Mouse (Mus musculus) embryonic facial prominence, embryonic 14.5 days (tissue): ENCODE data around the gene Arhgef3. TPM values are rescaled to one million over a fixed set of nuclear protein-coding genes. Genes with fewer than 3 reads are reported as not detected.

Source experiments
- ATAC-seq: fragments of 200-750 bp; cut with Nextera tagmentation; 2 replicates; pipeline ENCODE4 v1.8.0; 2017; ENCODE audit warnings: low read depth, moderate number of reproducible peaks, moderate TSS enrichment
- DNase-seq: peaks from one replicate; pipeline ENCODE4 v3.0.0-alpha.2; 2015; ENCODE audit warnings: low spot score
- H3K27ac ChIP-seq: fragments of 300-500 bp; sonication (generic); replicated peaks from 2 replicates; pipeline ENCODE4 v1.5.1; 2014; ENCODE audit warnings: low read depth, mild to moderate bottlenecking, low read length, moderate library complexity
- H3K27me3 ChIP-seq: fragments of 300-500 bp; sonication (generic); replicated peaks from 2 replicates; pipeline ENCODE4 v1.6.1; 2014; ENCODE audit warnings: low read length; ENCODE audit not compliant: control insufficient read depth, insufficient read depth
- H3K36me3 ChIP-seq: fragments of 300-500 bp; sonication (generic); 2 replicates; pipeline ENCODE4 v1.6.1; 2014; ENCODE audit warnings: low read length, mixed read lengths; ENCODE audit not compliant: control insufficient read depth, insufficient read depth
- H3K4me1 ChIP-seq: fragments of 300-500 bp; sonication (generic); 2 replicates; pipeline ENCODE4 v1.6.1; 2014; ENCODE audit warnings: antibody characterized with exemption, low read length; ENCODE audit not compliant: control insufficient read depth, insufficient read depth
- H3K4me2 ChIP-seq: fragments of 300-500 bp; sonication (generic); 2 replicates; pipeline ENCODE4 v1.6.1; 2014; ENCODE audit warnings: low read depth, mild to moderate bottlenecking, low read length, moderate library complexity, mixed read lengths
- H3K4me3 ChIP-seq: fragments of 300-500 bp; sonication (generic); 2 replicates; pipeline ENCODE4 v1.5.1; 2014; ENCODE audit warnings: low read depth, mild to moderate bottlenecking, low read length
- H3K9ac ChIP-seq: fragments of 300-500 bp; sonication (generic); 2 replicates; pipeline ENCODE4 v1.6.1; 2014; ENCODE audit warnings: low read depth, mild to moderate bottlenecking, low read length, moderate library complexity, mixed read lengths
- H3K9me3 ChIP-seq: fragments of 300-500 bp; sonication (generic); 2 replicates; pipeline ENCODE4 v1.6.1; 2016; ENCODE audit warnings: low read length; ENCODE audit not compliant: control insufficient read depth
- WGBS: fragments of 180-500 bp; shearing (Covaris S2); extraction: QIAGEN DNeasy Blood & Tissue Kit; methylation state at CpG from one replicate; pipeline ENCODE4 v1.1.7; 2014; 5-methylcytosine and 5-hydroxymethylcytosine counted together
- polyA plus RNA-seq: library from polyadenylated mRNA; unstranded; fragments of >200 nt; fragmentation: Nextera tagmentation; extraction: Ambion mirVana; gene quantifications from 2 replicates; pipeline ENCODE4 v1.2.1, GENCODE M21; 2014

Arhgef3 gene
- polyA plus RNA-seq, 1 experiment from 2014 or later = 15.3 TPM

- Histone ChIP-seq H3K9me3 (no peaks in the 10 kb centered on the region), H3K9ac (no peak overlapping the region), H3K4me2 (peak overlapping the region; percentile 11; the same call in 1 of the 2 replicates), H3K4me3 (no peak overlapping the region), H3K36me3 (no peaks in the 10 kb centered on the region), H3K4me1 (peaks cover 13% of the 10 kb centered on the region; the same call in 1 of the 2 replicates), H3K27ac (no peak overlapping the region), H3K27me3 (no peaks in the 10 kb centered on the region)
- ATAC-seq (0 out of 2 replicates have a peak, but pooled peaks have one; percentile 30), DNase-seq (peak; percentile 23)
- 43% methylated on average over 8 of the region's 8 CpGs for whole genome bisulfite sequencing
Observed at GRCm38 (mm10) chr14:27123543-27123942, 8.8 kb downstream of the Arhgef3 start.

DNA sequence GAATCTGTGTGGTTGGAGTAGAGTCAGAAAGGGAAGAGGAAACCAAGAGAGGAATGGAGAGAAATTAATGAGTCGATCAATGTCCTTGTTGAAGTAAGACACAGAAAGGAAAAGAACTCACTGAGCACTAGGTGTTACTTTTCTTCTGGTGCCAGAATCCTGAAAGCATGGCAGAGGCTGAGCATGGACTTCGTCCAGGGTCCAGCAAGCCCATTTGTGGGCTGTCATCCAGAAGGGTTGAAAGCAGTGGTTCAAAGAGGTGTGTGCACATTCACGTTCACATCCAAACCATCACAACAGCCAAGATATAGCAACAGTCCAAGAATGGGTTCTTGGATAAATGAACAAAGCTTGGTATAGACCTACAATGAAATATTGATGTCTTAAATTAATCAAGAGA is 15.3 kb downstream of the Arhgef3 start:
- Histone ChIP-seq H3K4me1 (no peaks in the 10 kb centered on the region), H3K9me3 (no peaks in the 10 kb centered on the region), H3K36me3 (no peaks in the 10 kb centered on the region), H3K4me3 (no peak overlapping the region), H3K27ac (no peak overlapping the region), H3K27me3 (no peaks in the 10 kb centered on the region), H3K9ac (no peak overlapping the region), H3K4me2 (no peak overlapping the region)
- 91% methylated on average over 3 of the region's 3 CpGs for WGBS
- ATAC-seq = no peak
- DNase-seq = no peak

GRCm38 (mm10) chr14:27130676-27131075 is 16.0 kb downstream of the Arhgef3 start:
- H3K9me3 ChIP-seq = no peaks in the 10 kb centered on the region
- no peak for ATAC-seq
- H3K36me3 ChIP-seq = no peaks in the 10 kb centered on the region
- no peaks in the 10 kb centered on the region for H3K4me1 ChIP-seq
- H3K9ac ChIP-seq = no peak overlapping the region
- H3K27ac ChIP-seq = no peak overlapping the region
- no peak overlapping the region for H3K4me2 ChIP-seq
- DNase-seq = no peak
- WGBS = 59% methylated on average over 1 of the region's 1 CpGs
- H3K27me3 ChIP-seq = no peaks in the 10 kb centered on the region
- no peak overlapping the region for H3K4me3 ChIP-seq

DNA sequence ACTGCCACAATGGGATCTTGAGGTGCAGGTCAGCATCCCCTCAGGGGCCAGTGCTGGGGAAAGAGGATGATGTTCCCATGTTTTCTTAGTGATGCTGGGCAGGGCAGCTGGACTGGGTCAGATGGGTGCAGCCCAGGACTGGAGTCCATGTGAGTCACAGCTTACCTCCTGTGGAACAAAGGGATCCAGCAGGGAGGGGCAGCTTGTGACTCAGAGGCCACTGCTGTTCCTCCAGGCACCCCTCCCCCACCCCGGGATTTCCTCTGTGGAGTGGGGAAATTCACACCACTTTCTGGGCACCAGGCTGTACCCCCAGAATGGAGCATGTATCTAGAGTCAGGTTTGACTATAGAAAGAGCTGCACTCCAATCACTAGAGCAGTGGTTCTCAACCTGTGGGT is 16.8 kb downstream of the Arhgef3 start:
- H3K4me1 ChIP-seq = no peaks in the 10 kb centered on the region
- H3K27me3 ChIP-seq = no peaks in the 10 kb centered on the region
- no peaks in the 10 kb centered on the region for H3K9me3 ChIP-seq
- no peak overlapping the region for H3K4me3 ChIP-seq
- H3K4me2 ChIP-seq = no peak overlapping the region
- WGBS = 86% methylated on average over 1 of the region's 1 CpGs
- H3K27ac ChIP-seq = no peak overlapping the region
- H3K9ac ChIP-seq = no peak overlapping the region
- no peaks in the 10 kb centered on the region for H3K36me3 ChIP-seq
- DNase-seq = no peak
- ATAC-seq = no peak

- H3K36me3 ChIP-seq = no peaks in the 10 kb centered on the region
- ATAC-seq = no peak
- 0 out of 2 replicates have a peak, but pooled peaks cover 4% of the 10 kb centered on the region for H3K4me1 ChIP-seq
- 86% methylated on average over 9 of the region's 9 CpGs for WGBS
- H3K4me3 ChIP-seq = no peak overlapping the region
- no peak overlapping the region for H3K4me2 ChIP-seq
- H3K27me3 ChIP-seq = no peaks in the 10 kb centered on the region
- no peak overlapping the region for H3K9ac ChIP-seq
- H3K27ac ChIP-seq = no peak overlapping the region
- H3K9me3 ChIP-seq = no peaks in the 10 kb centered on the region
- DNase-seq = no peak
Observed at GRCm38 (mm10) chr14:27138891-27139290, 24.2 kb downstream of the Arhgef3 start.

GRCm38 (mm10) chr14:27139968-27140367 is 25.3 kb downstream of the Arhgef3 start:
- Histone ChIP-seq H3K27me3 (no peaks in the 10 kb centered on the region), H3K4me1 (peaks cover 10% of the 10 kb centered on the region), H3K27ac (no peak overlapping the region), H3K9me3 (no peaks in the 10 kb centered on the region), H3K4me2 (no peak overlapping the region), H3K36me3 (no peaks in the 10 kb centered on the region), H3K9ac (no peak overlapping the region), H3K4me3 (no peak overlapping the region)
- DNase-seq = no peak
- 86% methylated on average over 3 of the region's 3 CpGs for WGBS
- ATAC-seq = no peak

DNA sequence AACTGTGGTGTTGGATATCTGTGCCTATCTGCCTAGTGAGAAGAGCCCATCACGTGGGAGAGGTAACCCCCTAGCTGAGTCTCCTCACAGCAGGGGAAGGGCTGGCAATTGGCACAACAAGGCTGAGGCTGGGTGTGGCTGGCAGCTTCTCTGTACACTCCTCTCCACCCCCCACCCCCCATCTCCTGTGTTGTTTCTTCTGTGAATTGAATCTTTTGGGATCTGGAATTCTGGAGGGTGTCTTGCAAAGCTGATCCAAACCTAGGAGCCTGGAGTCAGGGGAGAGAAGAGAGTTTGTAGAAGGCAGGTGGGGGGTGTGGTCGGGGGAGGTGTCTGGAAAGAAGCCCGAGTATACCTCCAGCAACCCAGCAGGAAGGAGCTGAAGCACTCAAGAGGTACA is 26.8 kb downstream of the Arhgef3 start:
- H3K4me1 ChIP-seq = peaks cover 20% of the 10 kb centered on the region
- H3K4me2 ChIP-seq = no peak overlapping the region
- no peaks in the 10 kb centered on the region for H3K36me3 ChIP-seq
- no peak overlapping the region for H3K4me3 ChIP-seq
- no peak overlapping the region for H3K27ac ChIP-seq
- no peak overlapping the region for H3K9ac ChIP-seq
- DNase-seq (peak; percentile 35), ATAC-seq (no peak)
- no peaks in the 10 kb centered on the region for H3K9me3 ChIP-seq
- 31% methylated on average over 3 of the region's 3 CpGs for WGBS
- no peaks in the 10 kb centered on the region for H3K27me3 ChIP-seq

DNA sequence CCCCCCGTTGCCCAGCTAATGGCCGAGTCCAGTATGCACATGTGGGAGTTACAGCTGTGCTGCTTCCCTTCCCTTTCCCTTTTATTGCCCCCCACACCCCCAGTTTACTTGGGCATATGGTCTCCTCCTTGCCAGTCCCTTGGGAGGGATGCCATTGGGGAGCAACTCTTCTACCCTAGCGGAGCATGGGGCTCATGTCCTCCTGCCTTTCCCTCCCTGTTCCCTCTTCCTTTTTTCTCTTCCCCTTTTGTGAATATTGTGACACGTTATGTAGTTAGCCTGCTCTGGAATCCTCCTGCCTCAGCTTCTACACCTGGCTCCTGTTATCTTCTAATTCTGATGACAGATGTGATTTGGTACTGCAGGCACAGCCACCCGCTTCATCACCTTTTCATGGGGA is 28.0 kb downstream of the Arhgef3 start:
- H3K27ac ChIP-seq = no peak overlapping the region
- no peak overlapping the region for H3K9ac ChIP-seq
- no peak for ATAC-seq
- WGBS = 89% methylated on average over 5 of the region's 5 CpGs
- DNase-seq = no peak
- no peaks in the 10 kb centered on the region for H3K36me3 ChIP-seq
- H3K4me3 ChIP-seq = no peak overlapping the region
- H3K9me3 ChIP-seq = no peaks in the 10 kb centered on the region
- no peak overlapping the region for H3K4me2 ChIP-seq
- H3K27me3 ChIP-seq = no peaks in the 10 kb centered on the region
- peaks cover 20% of the 10 kb centered on the region for H3K4me1 ChIP-seq

GRCm38 (mm10) chr14:27145171-27146045 is 30.7 kb downstream of the Arhgef3 start:
- no peak overlapping the region for H3K4me2 ChIP-seq
- H3K36me3 ChIP-seq = no peaks in the 10 kb centered on the region
- H3K9ac ChIP-seq = no peak overlapping the region
- ATAC-seq = peak; percentile 62
- H3K27me3 ChIP-seq = no peaks in the 10 kb centered on the region
- peak; percentile 87 for DNase-seq
- peaks cover 20% of the 10 kb centered on the region for H3K4me1 ChIP-seq
- peak overlapping the region; percentile 39; the same call in 1 of the 2 replicates for H3K27ac ChIP-seq
- 38% methylated on average over 8 of the region's 8 CpGs for whole genome bisulfite sequencing
- no peak overlapping the region for H3K4me3 ChIP-seq
- H3K9me3 ChIP-seq = no peaks in the 10 kb centered on the region
